ENCODE assay signal across 9 mouse cellular contexts in genomic region chrX:73191934-73192333, GRCm38 (mm10). TPM values are rescaled to one million over a fixed set of nuclear protein-coding genes. Genes with fewer than 3 reads are reported as not detected.
DNase-seq lines count a peak whose midpoint lies in the region; ATAC-seq and TF ChIP-seq lines count a peak whose summit lies in the region.
"Not testable (repeated sequence)": the region's sequence is repeated elsewhere in the genome, so short reads cannot be mapped to it uniquely, and the experiment has no call there.
"Had no signal": no experiment of that assay in that cellular context is flagged by ENCODE, and none has a peak within 500 bp of the region (broad histone marks: within the 10 kb centered on the region; RNA-seq: fewer than 3 reads in every experiment).

TSS of gene Xlr3b (plus strand) at chrX:73192207.

- not testable (repeated sequence) for H3K4me1 ChIP-seq in forebrain, postnatal 0 days (ENCODE audit: insufficient read depth); hindbrain, embryonic 15.5 days (replicated peaks); neural tube, embryonic 13.5 days (replicated peaks)

- H3K4me2 ChIP-seq in forebrain, postnatal 0 days (ENCODE audit: low read depth); hindbrain, embryonic 15.5 days; neural tube, embryonic 13.5 days: not testable (repeated sequence)

- 92% methylated on average over 11 of the region's 12 CpGs for WGBS in forebrain, postnatal 0 days
- WGBS in hindbrain, embryonic 15.5 days: 80% methylated on average over 12 of the region's 12 CpGs
- 73% methylated on average over 12 of the region's 12 CpGs for WGBS in neural tube, embryonic 13.5 days

- peak; percentile 34; the same call in 1 of the 2 replicates for ATAC-seq in forebrain, postnatal 0 days
- peak; percentile 61; the same call in 1 of the 2 replicates for ATAC-seq in hindbrain, embryonic 15.5 days (ENCODE audit: low FRiP score, low read depth)
- peak; percentile 67 for ATAC-seq in neural tube, embryonic 13.5 days (ENCODE audit: low read depth)

- not testable (repeated sequence) for H3K27me3 ChIP-seq in forebrain, postnatal 0 days (ENCODE audit: insufficient read depth, low read length); hindbrain, embryonic 15.5 days; neural tube, embryonic 13.5 days

- not testable (repeated sequence) for H3K9ac ChIP-seq in forebrain, postnatal 0 days; hindbrain, embryonic 15.5 days; neural tube, embryonic 13.5 days

- H3K9me3 ChIP-seq in forebrain, postnatal 0 days (ENCODE audit: low read length); hindbrain, embryonic 15.5 days; neural tube, embryonic 13.5 days: not testable (repeated sequence)

- H3K4me3 ChIP-seq in forebrain, postnatal 0 days (ENCODE audit: low read depth, low read length); hindbrain, embryonic 15.5 days; neural tube, embryonic 13.5 days: not testable (repeated sequence)

- TF ChIP-seq CTCF in forebrain, postnatal 0 days (IDR thresholded peaks at IDR 0.05; ENCODE audit: low read depth): not testable (repeated sequence)

- DNase-seq in MN1 (ENCODE audit: low spot score): peak; percentile 67
- peak; percentile 54 for DNase-seq in cerebellum, adult 9-11 months
- peak; percentile 8 for DNase-seq in forebrain, postnatal 0 days
- DNase-seq in kidney, postnatal 4 days: peak; percentile 9 to 25
- DNase-seq in lung, postnatal 25 days (ENCODE audit: low spot score): peak; percentile 1
- peak; percentile 23 for DNase-seq in thymus, postnatal 25 days

- H3K36me3 ChIP-seq in forebrain, postnatal 0 days (ENCODE audit: insufficient read depth); hindbrain, embryonic 15.5 days; neural tube, embryonic 13.5 days: not testable (repeated sequence)

- not testable (repeated sequence) for H3K27ac ChIP-seq in forebrain, postnatal 0 days (ENCODE audit: low read depth, low read length); hindbrain, embryonic 15.5 days (replicated peaks); neural tube, embryonic 13.5 days (replicated peaks)

RNA-seq across cellular contexts. Expression of gene Xlr3b, which starts in this region (rescaled TPM):
- total RNA-seq in forebrain, postnatal 0 days (2014; rRNA removed): 4.9 and 5.3 TPM in 2 replicates
- polyA plus RNA-seq in forebrain, postnatal 0 days (2015; fragmentation: Nextera tagmentation; extraction: Ambion mirVana): 5.1 and 10.8 TPM in 2 replicates
- polyA plus RNA-seq in hindbrain, embryonic 15.5 days (2015; fragmentation: Nextera tagmentation; extraction: Ambion mirVana): 15.5 and 18.1 TPM in 2 replicates
- 21.3 and 22.3 TPM in 2 replicates for polyA plus RNA-seq in neural tube, embryonic 13.5 days (2015; fragmentation: Nextera tagmentation; extraction: Ambion mirVana)
- polyA plus RNA-seq: G1E had no signal

Comparison
In these comparisons a context has a peak if more than half of its experiments do, and no peak if none do; other contexts are left out.
1. DNase-seq: peak in every context shown above with its lines; median percentile 67 in MN1; 54 in cerebellum, adult 9-11 months; 23 in thymus, postnatal 25 days; 17 in kidney, postnatal 4 days; 8 in forebrain, postnatal 0 days; 1 in lung, postnatal 25 days.